Mouse (Mus musculus) midbrain, embryonic 13.5 days (tissue): ENCODE data around the gene Oit3. TPM values are rescaled to one million over a fixed set of nuclear protein-coding genes. Genes with fewer than 3 reads are reported as not detected.

Experiments
- ATAC-seq: fragments of 200-750 bp; cut with Nextera tagmentation; 2 replicates; pipeline ENCODE4 v1.8.0; 2017; ENCODE audit warnings: mild to moderate bottlenecking, moderate TSS enrichment, moderate library complexity
- H3K27ac ChIP-seq: fragments of 300-500 bp; sonication (generic); 2 replicates; pipeline ENCODE4 v1.5.1; 2015; ENCODE audit warnings: inconsistent platforms, mild to moderate bottlenecking, moderate library complexity
- H3K27me3 ChIP-seq: fragments of 300-500 bp; sonication (generic); 2 replicates; pipeline ENCODE4 v1.6.1; 2015; ENCODE audit warnings: mild to moderate bottlenecking, inconsistent platforms
- H3K36me3 ChIP-seq: fragments of 300-500 bp; sonication (generic); 2 replicates; pipeline ENCODE4 v1.6.1; 2015; ENCODE audit warnings: mild to moderate bottlenecking, inconsistent platforms
- H3K4me1 ChIP-seq: fragments of 300-500 bp; sonication (generic); replicated peaks from 2 replicates; pipeline ENCODE4 v1.6.1; 2015; ENCODE audit warnings: inconsistent platforms
- H3K4me2 ChIP-seq: fragments of 300-500 bp; sonication (generic); replicated peaks from 2 replicates; pipeline ENCODE4 v1.6.1; 2015; ENCODE audit warnings: moderate library complexity, mild to moderate bottlenecking, inconsistent platforms
- H3K4me3 ChIP-seq: fragments of 300-500 bp; sonication (generic); replicated peaks from 2 replicates; pipeline ENCODE4 v1.5.1; 2015; ENCODE audit warnings: mild to moderate bottlenecking, inconsistent platforms
- H3K9ac ChIP-seq: fragments of 300-500 bp; sonication (generic); replicated peaks from 2 replicates; pipeline ENCODE4 v1.6.1; 2015; ENCODE audit warnings: mild to moderate bottlenecking, inconsistent platforms
- H3K9me3 ChIP-seq: fragments of 300-500 bp; sonication (generic); 2 replicates; pipeline ENCODE4 v1.6.1; 2016; ENCODE audit warnings: mild to moderate bottlenecking, inconsistent platforms
- WGBS: fragments of 180-500 bp; shearing (Covaris S2); methylation state at CpG from one replicate; pipeline ENCODE4 v1.1.7; 2015; 5-methylcytosine and 5-hydroxymethylcytosine counted together
- polyA plus RNA-seq: library from polyadenylated mRNA; unstranded; fragments of >200 nt; fragmentation: Nextera tagmentation; extraction: Ambion mirVana; gene quantifications from 2 replicates; pipeline ENCODE4 v1.2.1, GENCODE M21; 2015

Gene Oit3
- polyA plus RNA-seq, 1 experiment from 2014 or later: 0.16 TPM

DNA sequence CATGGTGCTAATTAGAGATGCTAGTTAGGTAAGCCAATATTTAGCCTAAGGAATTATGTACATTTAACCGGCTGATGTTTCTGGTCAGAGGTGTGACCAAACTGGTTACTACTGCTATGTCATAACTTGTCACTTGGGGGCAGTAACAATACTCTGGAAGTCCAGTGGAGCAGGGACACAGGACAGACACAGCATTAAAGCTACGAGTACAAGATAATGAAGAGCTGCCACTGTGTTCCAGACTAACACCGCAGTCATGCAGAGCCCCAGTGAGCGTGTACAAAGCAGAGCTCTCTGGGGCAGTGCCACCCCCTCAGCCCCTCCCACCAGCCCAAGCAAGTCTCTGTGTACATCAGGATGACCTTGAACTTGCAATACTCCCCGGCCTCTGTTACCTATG, 10.3 kb upstream of the Oit3 start:
- no peaks in the 10 kb centered on the region for H3K27me3 ChIP-seq
- H3K4me2 ChIP-seq: no peak overlapping the region
- no peaks in the 10 kb centered on the region for H3K4me1 ChIP-seq
- ATAC-seq: peak; percentile 76
- 0 out of 2 replicates have a peak, but pooled peaks cover 2% of the 10 kb centered on the region for H3K36me3 ChIP-seq
- H3K9me3 ChIP-seq: no peaks in the 10 kb centered on the region
- H3K4me3 ChIP-seq: no peak overlapping the region
- H3K9ac ChIP-seq: no peak overlapping the region
- H3K27ac ChIP-seq: no peak overlapping the region
- WGBS: 38% methylated on average over 5 of the region's 5 CpGs

DNA sequence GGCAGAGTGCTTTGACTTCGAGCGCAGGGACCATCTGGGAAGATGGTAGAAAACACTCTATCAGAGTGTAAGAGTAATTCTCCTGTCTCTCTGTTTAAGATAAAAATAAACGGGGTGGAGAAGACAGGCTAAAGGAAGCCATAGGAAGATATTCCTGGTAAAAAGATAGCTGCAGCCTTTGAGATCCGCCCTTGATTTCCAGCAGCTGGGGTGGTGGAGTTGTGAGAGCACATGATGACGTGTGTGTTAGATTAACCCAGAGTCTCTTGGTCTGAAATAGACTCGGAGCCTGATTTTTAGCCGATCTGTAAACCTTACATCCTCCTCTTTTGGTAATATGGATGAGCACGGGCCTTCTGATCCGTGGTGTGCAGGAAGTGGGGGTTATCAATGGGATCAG, 6.0 kb upstream of the Oit3 start:
- H3K36me3 ChIP-seq: no peaks in the 10 kb centered on the region
- peaks cover 9% of the 10 kb centered on the region; the same call in 1 of the 2 replicates for H3K4me1 ChIP-seq
- WGBS: 89% methylated on average over 9 of the region's 9 CpGs
- H3K27ac ChIP-seq: no peak overlapping the region
- no peak overlapping the region for H3K4me3 ChIP-seq
- no peaks in the 10 kb centered on the region for H3K9me3 ChIP-seq
- H3K4me2 ChIP-seq: no peak overlapping the region
- no peak for ATAC-seq
- no peak overlapping the region for H3K9ac ChIP-seq
- H3K27me3 ChIP-seq: no peaks in the 10 kb centered on the region

DNA sequence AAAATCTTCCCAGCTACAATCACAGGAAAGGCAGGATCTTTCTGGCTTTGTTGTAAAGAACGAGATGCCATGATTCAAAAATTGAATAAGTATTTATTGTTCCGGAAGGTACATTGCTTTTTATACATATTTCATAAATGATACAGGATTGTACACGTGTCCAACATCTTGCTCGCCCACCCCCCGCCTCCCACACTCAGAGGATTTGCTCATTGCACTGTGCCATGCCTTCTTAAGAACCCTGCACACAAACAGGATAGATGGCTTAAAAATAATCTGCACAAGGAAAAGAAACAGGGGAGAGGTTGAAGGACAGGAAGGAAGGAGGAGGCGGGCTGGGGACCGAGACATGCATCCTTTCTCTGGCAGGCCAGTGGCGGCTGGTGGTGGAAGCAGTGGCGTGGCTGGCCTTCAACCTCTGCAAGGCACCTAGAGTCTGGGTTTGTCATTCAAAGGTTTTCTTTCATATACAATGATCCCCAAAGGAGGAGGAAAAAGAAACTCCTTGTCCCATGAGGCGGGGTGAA, 5.4 kb upstream of the Oit3 start:
- no peak for ATAC-seq
- no peak overlapping the region for H3K4me3 ChIP-seq
- no peak overlapping the region for H3K27ac ChIP-seq
- H3K4me1 ChIP-seq: peaks cover 9% of the 10 kb centered on the region; the same call in 1 of the 2 replicates
- no peak overlapping the region for H3K4me2 ChIP-seq
- H3K36me3 ChIP-seq: no peaks in the 10 kb centered on the region
- H3K27me3 ChIP-seq: no peaks in the 10 kb centered on the region
- H3K9ac ChIP-seq: no peak overlapping the region
- H3K9me3 ChIP-seq: no peaks in the 10 kb centered on the region
- 91% methylated on average over 10 of the region's 10 CpGs for WGBS

DNA sequence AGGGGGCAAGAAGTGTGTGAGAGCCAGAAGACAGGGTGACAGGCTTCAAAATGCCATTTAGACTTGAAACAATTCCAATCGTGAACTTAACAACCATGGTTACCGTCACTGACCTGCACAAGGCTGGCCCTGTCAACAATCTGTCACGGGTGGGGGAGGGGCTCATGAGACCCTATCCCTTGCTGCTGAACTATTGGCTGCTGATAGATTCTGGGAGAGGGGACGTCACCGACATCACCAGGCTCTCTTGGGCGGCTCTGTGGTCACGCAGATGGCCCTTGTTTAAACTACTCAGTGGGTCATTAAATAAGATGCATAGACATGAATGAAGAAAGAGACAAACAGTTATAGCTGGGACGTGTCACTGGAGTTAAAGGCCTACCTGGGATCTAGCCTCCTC, 3.1 kb upstream of the Oit3 start:
- Histone ChIP-seq H3K4me2 (no peak overlapping the region), H3K4me1 (peaks cover 9% of the 10 kb centered on the region; the same call in 1 of the 2 replicates), H3K9ac (no peak overlapping the region), H3K9me3 (no peaks in the 10 kb centered on the region), H3K36me3 (no peaks in the 10 kb centered on the region), H3K27ac (no peak overlapping the region), H3K4me3 (no peak overlapping the region), H3K27me3 (no peaks in the 10 kb centered on the region)
- ATAC-seq: no peak
- WGBS: 51% methylated on average over 8 of the region's 8 CpGs

DNA sequence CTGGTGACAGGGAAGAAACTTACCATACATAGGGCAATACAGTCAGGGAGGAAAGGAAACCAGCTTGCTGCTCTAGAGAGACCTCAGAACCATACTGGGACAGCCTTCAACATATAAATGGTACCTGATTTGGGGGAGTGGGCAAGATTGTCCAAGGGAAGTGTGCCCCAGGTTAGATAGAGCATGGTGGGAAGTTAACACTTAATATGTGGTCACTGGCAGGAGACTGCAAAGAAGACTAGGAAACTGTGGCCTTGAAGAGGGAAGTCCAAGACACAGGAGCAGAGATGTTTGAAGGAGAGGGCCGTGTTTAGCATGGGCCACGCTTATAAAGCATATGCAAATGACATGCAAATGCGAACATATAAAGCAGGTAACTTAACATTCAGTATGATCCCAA, 2.5 kb upstream of the Oit3 start:
- 67% methylated on average over 3 of the region's 3 CpGs for WGBS

DNA sequence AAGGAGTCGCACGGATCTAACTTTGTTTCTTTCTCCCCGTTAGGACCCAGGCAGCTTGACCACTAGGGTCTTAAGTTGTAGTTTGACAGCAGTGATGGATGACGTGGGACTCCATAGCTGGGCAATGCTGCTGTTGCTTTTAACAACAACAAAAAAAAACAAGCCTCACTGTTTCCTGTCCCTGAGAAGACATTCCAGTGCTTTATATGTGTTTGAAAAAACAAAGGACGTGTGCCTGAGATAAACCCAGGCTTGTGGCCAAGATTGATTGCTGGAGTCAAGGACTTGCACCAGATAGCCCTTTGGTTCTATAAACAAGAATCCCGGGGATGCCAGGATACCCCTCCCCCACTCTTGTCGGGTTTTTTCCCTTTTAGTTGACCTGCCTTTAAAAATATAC, 1.6 kb upstream of the Oit3 start:
- Histone ChIP-seq H3K27me3 (no peaks in the 10 kb centered on the region), H3K4me2 (no peak overlapping the region), H3K4me1 (peaks cover 9% of the 10 kb centered on the region; the same call in 1 of the 2 replicates), H3K27ac (no peak overlapping the region), H3K9me3 (no peaks in the 10 kb centered on the region), H3K9ac (no peak overlapping the region), H3K36me3 (no peaks in the 10 kb centered on the region), H3K4me3 (no peak overlapping the region)
- ATAC-seq: no peak
- 76% methylated on average over 7 of the region's 7 CpGs for WGBS

More for the DNA sequence above, 2.5 kb upstream of the Oit3 start:
- H3K9me3 ChIP-seq: no peaks in the 10 kb centered on the region
- H3K4me1 ChIP-seq: peaks cover 9% of the 10 kb centered on the region; the same call in 1 of the 2 replicates
- H3K4me3 ChIP-seq: no peak overlapping the region
- ATAC-seq: no peak
- H3K27me3 ChIP-seq: no peaks in the 10 kb centered on the region
- no peak overlapping the region for H3K4me2 ChIP-seq
- H3K36me3 ChIP-seq: no peaks in the 10 kb centered on the region
- H3K27ac ChIP-seq: no peak overlapping the region
- no peak overlapping the region for H3K9ac ChIP-seq

DNA sequence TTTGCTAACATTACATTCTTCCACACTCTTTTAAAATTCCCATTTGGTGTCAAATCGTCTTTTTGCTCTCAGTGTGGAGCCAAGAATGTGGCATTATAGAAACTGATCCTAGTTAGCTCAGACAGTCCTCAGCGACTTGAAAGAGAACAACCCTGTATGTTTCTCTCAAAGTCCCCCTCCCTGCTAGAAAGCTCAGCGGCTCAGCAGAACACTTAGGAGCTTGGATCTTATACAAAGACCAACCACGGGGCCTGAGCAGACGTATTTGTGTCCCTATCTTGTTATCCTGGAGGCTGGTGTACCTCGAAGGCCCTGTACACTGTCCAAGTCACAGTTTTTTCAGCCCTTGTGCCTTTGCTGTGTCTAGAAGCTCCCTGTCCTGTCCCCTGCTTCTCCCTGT, 1.4 kb downstream of the Oit3 start:
- Histone ChIP-seq H3K4me2 (no peak overlapping the region), H3K4me1 (peaks cover 9% of the 10 kb centered on the region; the same call in 1 of the 2 replicates), H3K27ac (no peak overlapping the region), H3K36me3 (no peaks in the 10 kb centered on the region), H3K27me3 (no peaks in the 10 kb centered on the region), H3K9me3 (no peaks in the 10 kb centered on the region), H3K9ac (no peak overlapping the region), H3K4me3 (no peak overlapping the region)
- ATAC-seq: no peak
- WGBS: 51% methylated on average over 6 of the region's 6 CpGs

DNA sequence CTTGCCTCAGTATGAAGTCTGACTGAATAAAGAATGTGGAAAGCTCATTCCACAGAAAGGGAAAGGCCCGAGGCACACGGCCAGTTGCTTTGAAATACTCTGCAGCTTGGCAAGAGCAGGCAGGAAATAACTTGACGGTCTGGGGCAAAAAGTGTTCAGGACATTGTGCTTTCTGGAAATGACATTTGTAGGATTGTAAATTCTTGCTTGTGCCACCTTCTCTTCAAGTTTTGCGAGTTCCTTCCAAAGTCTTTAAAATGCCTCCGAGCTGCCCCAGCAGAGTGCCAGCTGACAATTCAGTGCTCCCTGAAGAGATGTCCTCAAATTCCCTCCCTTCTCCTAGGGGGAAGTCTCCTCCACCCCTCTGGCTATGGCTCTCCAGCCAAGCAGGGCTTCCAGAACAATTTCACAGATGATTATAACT, 2.1 kb downstream of the Oit3 start:
- ATAC-seq: no peak
- no peaks in the 10 kb centered on the region for H3K9me3 ChIP-seq
- no peaks in the 10 kb centered on the region for H3K27me3 ChIP-seq
- no peaks in the 10 kb centered on the region for H3K36me3 ChIP-seq
- H3K9ac ChIP-seq: no peak overlapping the region
- no peak overlapping the region for H3K27ac ChIP-seq
- 77% methylated on average over 5 of the region's 5 CpGs for WGBS
- no peak overlapping the region for H3K4me2 ChIP-seq
- peaks cover 4% of the 10 kb centered on the region; the same call in 1 of the 2 replicates for H3K4me1 ChIP-seq
- no peak overlapping the region for H3K4me3 ChIP-seq

DNA sequence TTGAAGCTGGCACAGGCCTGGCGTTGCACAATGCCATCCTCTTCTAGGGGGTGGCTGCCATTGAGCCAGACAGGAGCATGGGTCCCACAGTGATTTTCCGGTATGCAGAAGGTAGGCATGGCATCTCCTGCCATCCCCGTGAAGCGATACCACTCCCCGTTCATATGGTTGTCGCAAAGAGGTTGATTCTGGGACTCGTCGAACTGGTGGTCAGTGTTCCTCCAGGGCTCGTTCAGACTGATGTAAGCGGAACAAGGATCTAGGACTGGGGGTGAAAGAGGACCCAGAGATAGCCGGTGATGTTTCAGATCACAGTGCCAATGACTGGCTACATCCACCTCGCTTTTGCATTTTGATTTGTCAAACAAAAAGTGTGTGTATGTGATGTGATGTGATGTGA, 2.9 kb downstream of the Oit3 start:
- no peak overlapping the region for H3K4me2 ChIP-seq
- no peak overlapping the region for H3K4me3 ChIP-seq
- no peaks in the 10 kb centered on the region for H3K36me3 ChIP-seq
- 94% methylated on average over 12 of the region's 12 CpGs for WGBS
- H3K9me3 ChIP-seq: no peaks in the 10 kb centered on the region
- H3K4me1 ChIP-seq: no peaks in the 10 kb centered on the region
- H3K27me3 ChIP-seq: no peaks in the 10 kb centered on the region
- no peak overlapping the region for H3K9ac ChIP-seq
- no peak for ATAC-seq
- H3K27ac ChIP-seq: no peak overlapping the region

DNA sequence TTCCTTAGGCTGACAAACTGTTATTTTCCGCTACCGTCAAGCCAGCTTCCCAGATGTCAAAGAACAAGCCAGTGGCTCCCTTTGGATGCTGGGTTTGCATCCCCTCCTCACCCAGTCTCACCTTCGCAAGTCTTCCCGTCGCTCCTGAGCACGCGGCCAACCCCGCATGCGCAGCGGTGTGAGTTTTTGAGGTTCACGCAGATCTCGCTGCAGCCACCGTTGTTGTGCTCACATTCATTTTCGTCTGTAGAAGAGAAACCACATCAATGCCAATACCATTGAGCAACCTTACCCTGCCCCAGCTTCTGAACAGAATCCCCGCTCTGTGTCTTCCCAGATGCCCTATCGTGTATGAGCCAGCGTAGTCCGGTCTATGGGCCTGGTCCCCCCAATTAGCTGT, 5.8 kb downstream of the Oit3 start:
- Histone ChIP-seq H3K9me3 (no peaks in the 10 kb centered on the region), H3K4me3 (no peak overlapping the region), H3K27me3 (no peaks in the 10 kb centered on the region), H3K9ac (no peak overlapping the region), H3K4me2 (no peak overlapping the region), H3K4me1 (no peaks in the 10 kb centered on the region), H3K36me3 (no peaks in the 10 kb centered on the region), H3K27ac (no peak overlapping the region)
- 96% methylated on average over 18 of the region's 18 CpGs for WGBS
- ATAC-seq: no peak

DNA sequence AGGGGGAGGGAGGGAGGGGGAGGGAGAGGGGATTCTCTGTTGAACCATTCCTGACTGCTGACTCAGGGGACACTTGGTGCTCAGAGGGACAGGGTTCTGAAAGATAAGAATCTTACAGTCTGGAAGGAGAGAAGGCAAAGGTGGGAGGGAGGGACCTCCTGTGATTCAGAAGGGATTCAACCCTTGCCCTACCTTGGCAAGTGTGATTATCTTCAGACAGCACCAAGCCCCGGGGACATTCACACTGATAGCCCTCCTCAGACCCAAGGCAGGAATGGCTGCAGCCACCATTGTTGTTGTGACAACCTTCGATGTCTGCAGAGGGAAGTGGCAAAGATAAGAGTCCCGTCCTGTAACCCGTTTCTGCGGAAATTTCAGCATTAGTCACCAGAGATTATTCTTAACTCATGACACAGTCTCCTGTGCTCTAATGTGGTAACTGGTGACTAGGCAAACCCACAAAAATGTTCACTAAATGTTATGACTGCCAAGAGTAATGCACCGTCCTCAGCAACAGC, 10.8 kb downstream of the Oit3 start:
- Histone ChIP-seq H3K27ac (no peak overlapping the region), H3K4me2 (no peak overlapping the region), H3K4me1 (no peaks in the 10 kb centered on the region), H3K9me3 (no peaks in the 10 kb centered on the region), H3K4me3 (no peak overlapping the region), H3K9ac (no peak overlapping the region), H3K27me3 (no peaks in the 10 kb centered on the region), H3K36me3 (no peaks in the 10 kb centered on the region)
- whole genome bisulfite sequencing: 82% methylated on average over 6 of the region's 6 CpGs
- ATAC-seq: no peak

DNA sequence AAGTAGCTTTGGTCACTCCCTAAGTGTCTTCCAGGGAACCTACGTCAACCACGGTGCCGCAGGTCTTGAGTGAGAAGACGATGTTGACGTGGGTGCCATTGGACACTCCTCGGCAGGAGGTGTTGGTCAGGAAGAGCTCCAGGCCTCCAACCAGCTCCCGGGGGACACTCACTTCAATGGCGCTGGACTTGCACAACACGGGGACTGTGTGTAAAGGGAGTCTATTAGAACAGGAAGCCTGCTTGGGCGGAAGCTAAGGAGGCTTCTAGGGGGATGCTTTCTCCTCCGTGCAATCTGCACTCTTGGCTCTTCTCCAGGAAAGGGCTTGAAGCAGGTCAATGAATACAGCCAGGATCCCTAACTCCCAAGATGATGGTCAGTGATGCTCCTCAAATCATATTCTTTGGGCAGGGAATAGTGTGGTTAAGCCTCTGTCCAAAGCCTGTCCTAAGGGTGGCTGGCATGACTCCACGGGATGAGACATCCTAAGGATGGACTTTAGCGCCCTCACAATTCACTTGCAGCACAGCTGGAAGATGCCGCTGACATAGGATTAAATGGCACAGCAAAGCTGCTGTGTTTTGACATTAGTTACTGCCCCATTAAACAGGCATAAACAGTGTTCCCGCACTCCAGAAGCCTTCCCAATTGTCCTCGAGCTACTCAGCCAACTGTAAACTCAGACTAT, 12.0 kb downstream of the Oit3 start:
- no peak for ATAC-seq
- 87% methylated on average over 16 of the region's 16 CpGs for WGBS
- no peak overlapping the region for H3K4me2 ChIP-seq
- no peaks in the 10 kb centered on the region for H3K36me3 ChIP-seq
- H3K9ac ChIP-seq: no peak overlapping the region
- no peak overlapping the region for H3K4me3 ChIP-seq
- H3K27me3 ChIP-seq: no peaks in the 10 kb centered on the region
- no peaks in the 10 kb centered on the region for H3K9me3 ChIP-seq
- no peaks in the 10 kb centered on the region for H3K4me1 ChIP-seq
- H3K27ac ChIP-seq: no peak overlapping the region
